Mouse (Mus musculus) heart, adult 2 months (tissue): Measurements from ENCODE around the gene Brd3. TPM values are rescaled to one million over a fixed set of nuclear protein-coding genes. Genes with fewer than 3 reads are reported as not detected.

ENCODE experiments used
- DNase-seq, 2 experiments: peaks; one replicate each; pipeline ENCODE4 v3.0.0; 2021
- H3K27ac ChIP-seq: fragments of 200-600 bp; 2 replicates; pipeline ENCODE4 v1.8.1; 2022
- H3K27me3 ChIP-seq: fragments of 200-500 bp; 2 replicates; pipeline ENCODE4 v1.6.1; 2012; ENCODE audit warnings: mild to moderate bottlenecking, low read length, inconsistent platforms, mixed read lengths; ENCODE audit not compliant: control insufficient read depth, insufficient read depth
- H3K36me3 ChIP-seq: fragments of 200-500 bp; 2 replicates; pipeline ENCODE4 v1.6.1; 2012; ENCODE audit warnings: low read length, inconsistent platforms; ENCODE audit not compliant: control insufficient read depth, insufficient read depth
- H3K4me1 ChIP-seq: fragments of 200-500 bp; 2 replicates; pipeline ENCODE4 v1.6.1; 2011; ENCODE audit warnings: low read length; ENCODE audit not compliant: control insufficient read depth, insufficient read depth
- H3K4me3 ChIP-seq: fragments of 200-600 bp; 2 replicates; pipeline ENCODE4 v1.8.1; 2022
- H3K79me2 ChIP-seq: fragments of 200-500 bp; replicated peaks from 2 replicates; pipeline ENCODE4 v1.6.1; 2012; ENCODE audit warnings: mild to moderate bottlenecking, inconsistent platforms, low read length, moderate library complexity, mixed read lengths; ENCODE audit not compliant: control insufficient read depth, insufficient read depth
- H3K9ac ChIP-seq: fragments of 200-500 bp; 2 replicates; pipeline ENCODE4 v1.6.1; 2012; ENCODE audit warnings: low read depth, mild to moderate bottlenecking, control low read depth, inconsistent platforms, low read length, mixed read lengths
- CTCF ChIP-seq: fragments of 200-600 bp; IDR thresholded peaks from 2 replicates; pipeline ENCODE4 v1.8.1; 2022; ENCODE audit warnings: antibody characterized with exemption, mild to moderate bottlenecking, moderate library complexity
- EP300 ChIP-seq: fragments of 200-500 bp; IDR thresholded peaks from 2 replicates; pipeline ENCODE4 v1.6.1; 2011; ENCODE audit warnings: low read depth, low read length, control low read depth; ENCODE audit not compliant: insufficient read depth
- POLR2A ChIP-seq: fragments of 200-500 bp; IDR thresholded peaks from 2 replicates; pipeline ENCODE4 v1.6.1; 2011; ENCODE audit warnings: mild to moderate bottlenecking, low read depth, low read length, control low read depth; ENCODE audit not compliant: insufficient read depth
- WGBS: fragments of 180-500 bp; shearing (Covaris S2); methylation state at CpG from one replicate; pipeline ENCODE4 v1.1.7; 2018; 5-methylcytosine and 5-hydroxymethylcytosine counted together
- intact Hi-C: fragments of 180-260 bp; cut with DNase I; formaldehyde crosslinking; loops from one replicate; pipeline ENCODE4 v1.15.1; 2025
- polyA plus RNA-seq: library from polyadenylated mRNA; depleted of rRNA; stranded (reverse); fragments of >200 nt; gene quantifications from 2 replicates; pipeline ENCODE4 v1.2.3, GENCODE M21; 2012
- total RNA-seq, 2 experiments: library from RNA; stranded (reverse); gene quantifications; 2 replicates each; pipeline ENCODE4 v1.2.3; 2021

The Brd3 gene
- total and polyA plus RNA-seq, 3 experiments, result 12.5 to 28.7 (median 27.0) TPM

DNA sequence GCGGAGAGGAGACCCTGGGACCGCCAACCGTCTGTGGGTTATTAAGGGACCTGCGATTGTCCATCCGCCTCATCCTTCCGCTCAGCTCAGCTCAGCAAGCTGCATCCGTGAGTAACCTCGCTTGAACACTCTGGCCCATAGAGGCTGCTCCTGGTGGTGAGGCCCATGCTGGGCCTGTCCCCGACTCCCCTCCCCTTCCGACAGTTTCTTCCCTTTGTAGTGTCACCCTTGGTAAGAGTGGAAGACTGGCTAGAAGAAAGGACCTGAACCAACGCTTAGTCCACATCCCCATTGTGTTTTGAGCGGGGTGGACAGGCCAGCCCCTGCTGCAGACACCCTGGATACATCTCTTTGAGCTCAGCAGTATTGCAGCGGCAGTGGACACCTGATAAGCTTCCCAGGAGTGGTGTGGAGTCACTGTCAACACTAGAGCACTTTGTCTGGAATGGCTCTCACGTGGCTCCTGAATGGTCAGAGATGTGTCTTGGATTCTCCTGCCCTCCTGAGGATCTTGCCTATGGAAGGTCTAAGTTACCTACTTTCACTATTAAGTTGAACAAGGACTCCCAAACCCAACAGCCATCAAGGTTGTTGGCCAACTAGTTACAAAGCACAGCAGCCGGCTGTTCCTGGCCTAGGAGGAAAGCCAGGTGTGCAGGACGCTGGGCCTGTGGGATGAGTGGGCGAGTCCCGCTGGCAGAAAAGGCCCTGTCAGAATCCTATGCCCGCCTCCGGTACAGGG, 64.6 kb downstream of the Brd3 start:
- H3K4me3 ChIP-seq, result peak overlapping the region; percentile 78
- peak overlapping the region; percentile 57 for H3K9ac ChIP-seq
- no peak for DNase-seq
- no peaks in the 10 kb centered on the region for H3K27me3 ChIP-seq
- no peak for TF ChIP-seq POLR2A
- TF ChIP-seq EP300, result no peak
- no peak for TF ChIP-seq CTCF
- H3K4me1 ChIP-seq, result no peaks in the 10 kb centered on the region
- peak overlapping the region; percentile 56 for H3K27ac ChIP-seq
- intact Hi-C loops, result no loop called here
- no peaks in the 10 kb centered on the region for H3K36me3 ChIP-seq
- no peaks in the 10 kb centered on the region for H3K79me2 ChIP-seq
- 34% methylated on average over 20 of the region's 20 CpGs for WGBS

DNA sequence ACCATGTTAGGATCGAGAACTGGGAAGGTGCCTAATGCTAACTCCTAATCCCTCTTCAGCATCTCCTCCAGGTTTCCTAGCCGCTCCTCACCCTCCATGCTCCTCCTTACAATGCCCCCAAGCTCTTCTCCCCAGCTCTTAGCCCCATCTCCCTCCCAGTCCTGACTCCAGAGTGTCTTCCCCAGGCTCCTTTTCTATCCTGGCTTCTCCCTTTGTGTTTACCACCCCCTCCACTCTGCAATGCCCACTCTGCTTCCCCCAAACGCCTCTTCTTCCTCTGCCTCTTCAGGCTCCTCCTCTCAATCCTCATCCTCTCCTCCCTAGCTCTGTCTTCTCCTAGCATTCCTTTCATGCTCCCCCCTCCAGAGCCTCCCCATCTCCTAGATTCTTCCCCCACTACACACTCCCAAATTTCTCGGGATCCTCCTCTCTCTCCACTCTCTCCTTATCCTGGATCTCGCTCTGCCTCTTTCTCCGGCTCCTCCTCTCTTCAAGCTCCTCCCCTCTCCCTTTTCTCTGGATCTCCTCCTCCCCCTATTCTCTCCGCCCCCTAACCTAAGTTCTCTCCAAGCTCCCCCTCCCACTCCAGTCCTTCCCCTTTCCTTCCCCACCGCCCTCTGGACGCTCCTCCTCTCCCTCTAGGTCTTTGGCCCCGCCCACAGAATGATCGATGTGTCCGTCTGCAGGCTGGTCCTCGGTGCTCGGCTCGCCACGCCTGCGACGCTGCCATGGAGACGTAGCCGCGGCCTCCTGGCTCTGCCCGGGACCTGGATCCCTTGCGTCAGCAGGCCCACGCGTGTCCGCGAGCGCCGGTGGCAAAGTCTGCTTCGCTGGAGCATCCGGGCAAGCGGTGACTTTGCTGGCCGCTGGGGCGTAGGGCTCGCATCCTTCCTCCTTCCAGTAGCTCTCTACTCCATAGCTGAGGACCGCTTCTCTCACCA, 65.4 kb downstream of the Brd3 start, which contains the start of gene Brd3os:
TSS of gene Brd3os (plus strand) at position 558 of the 941 bp plus-strand sequence.
- Histone ChIP-seq H3K9ac (peak within 1 kb of the TSS; percentile 57), H3K4me1 (no peaks in the 10 kb centered on the region), H3K79me2 (no peaks in the 10 kb centered on the region), H3K27me3 (no peaks in the 10 kb centered on the region), H3K4me3 (peak within 1 kb of the TSS; percentile 78), H3K36me3 (no peaks in the 10 kb centered on the region), H3K27ac (peak within 1 kb of the TSS; percentile 56)
- DNase-seq, result peak; percentile 92 to 93
- intact Hi-C loops, result no loop called here
- TF ChIP-seq POLR2A (no peak), EP300 (0 out of 2 replicates have a peak, but pooled peaks have one; percentile 38), CTCF (0 out of 2 replicates have a peak, but pooled peaks have one; percentile 4)
- 2% methylated on average over 36 of the region's 36 CpGs for WGBS

DNA sequence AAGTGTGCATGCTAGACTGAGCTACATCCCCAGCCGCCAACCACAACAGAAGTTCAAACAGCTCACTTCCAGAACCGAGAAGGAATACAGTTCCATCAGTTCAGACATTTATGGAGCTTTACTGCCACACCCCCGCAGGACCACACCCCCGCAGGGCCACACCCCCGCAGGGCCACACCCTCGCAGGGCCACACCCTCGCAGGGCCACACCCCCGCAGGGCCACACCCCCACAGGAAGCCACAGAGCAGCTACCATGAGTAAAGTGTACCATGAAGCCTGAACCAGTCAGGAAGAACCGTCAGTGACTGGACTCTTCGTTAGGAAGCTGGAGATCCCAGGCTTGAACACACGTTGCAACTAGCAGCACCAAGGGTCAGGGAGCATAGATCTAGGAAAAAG, 69.2 kb downstream of the Brd3 start:
- intact Hi-C loops, result no loop called here
- TF ChIP-seq POLR2A, result no peak
- TF ChIP-seq CTCF, result no peak
- TF ChIP-seq EP300, result no peak
- H3K27ac ChIP-seq, result no peak overlapping the region

DNA sequence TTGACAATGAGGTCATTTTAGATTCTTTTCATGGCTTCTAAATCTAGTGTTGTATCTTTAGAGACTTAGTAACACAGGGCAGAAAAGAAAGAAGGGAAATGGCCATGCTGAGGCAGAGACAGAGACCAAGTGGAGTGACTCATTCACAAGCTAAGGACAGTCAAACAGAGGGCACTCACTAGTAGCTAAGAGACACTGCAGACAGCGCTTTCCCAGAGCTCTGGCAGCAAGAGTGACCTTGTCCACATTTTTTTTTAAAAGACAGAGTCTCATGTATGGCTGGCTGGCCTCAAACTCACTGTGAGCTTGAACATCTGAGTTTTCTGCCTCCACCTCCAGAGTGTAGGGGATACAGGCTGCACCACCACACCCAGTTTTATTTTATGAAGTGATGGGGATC, 69.6 kb downstream of the Brd3 start:
- no peaks in the 10 kb centered on the region for H3K36me3 ChIP-seq
- no peak for DNase-seq
- H3K4me3 ChIP-seq, result no peak overlapping the region
- whole genome bisulfite sequencing, result 25% methylated on average over 1 of the region's 1 CpGs
- intact Hi-C loops, result no loop called here
- no peaks in the 10 kb centered on the region for H3K4me1 ChIP-seq
- H3K79me2 ChIP-seq, result no peaks in the 10 kb centered on the region
- no peaks in the 10 kb centered on the region for H3K27me3 ChIP-seq
- no peak overlapping the region for H3K9ac ChIP-seq
- no peak overlapping the region for H3K27ac ChIP-seq
- TF ChIP-seq POLR2A, result no peak
- no peak for TF ChIP-seq EP300
- TF ChIP-seq CTCF, result no peak

More for the DNA sequence above, 69.2 kb downstream of the Brd3 start:
- Histone ChIP-seq H3K9ac (no peak overlapping the region), H3K79me2 (no peaks in the 10 kb centered on the region), H3K4me3 (no peak overlapping the region), H3K4me1 (no peaks in the 10 kb centered on the region), H3K27me3 (no peaks in the 10 kb centered on the region), H3K36me3 (no peaks in the 10 kb centered on the region)
- DNase-seq, result no peak
- WGBS, result 20% methylated on average over 11 of the region's 11 CpGs

DNA sequence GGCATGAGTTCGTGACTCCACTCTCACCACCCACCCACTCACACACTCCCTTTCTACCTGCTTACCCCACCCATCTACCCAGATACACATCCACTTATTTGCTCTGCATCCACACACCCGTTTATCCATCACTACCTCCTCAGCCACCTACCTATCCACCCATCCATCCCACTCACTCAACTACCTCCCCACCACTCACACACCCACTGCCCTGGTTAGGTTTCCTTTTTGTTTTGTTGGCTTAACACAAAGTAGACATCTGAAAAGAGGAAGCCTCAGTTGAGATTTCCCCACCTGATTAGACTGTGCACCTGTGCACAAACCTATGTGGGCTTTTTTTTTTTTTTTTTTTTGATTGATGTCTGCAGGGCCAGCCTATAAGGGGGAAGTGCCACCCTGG, 74.9 kb downstream of the Brd3 start:
- intact Hi-C loops, result no loop called here
- Histone ChIP-seq H3K4me3 (no peak overlapping the region), H3K9ac (no peak overlapping the region), H3K79me2 (no peaks in the 10 kb centered on the region), H3K4me1 (no peaks in the 10 kb centered on the region), H3K27me3 (no peaks in the 10 kb centered on the region), H3K36me3 (no peaks in the 10 kb centered on the region), H3K27ac (no peak overlapping the region)
- 67% methylated on average over 2 of the region's 2 CpGs for WGBS
- no peak for DNase-seq
- TF ChIP-seq EP300, result no peak
- TF ChIP-seq POLR2A, result no peak
- no peak for TF ChIP-seq CTCF
